8 mouse cellular contexts compared by ENCODE assay signal in the genomic region with DNA sequence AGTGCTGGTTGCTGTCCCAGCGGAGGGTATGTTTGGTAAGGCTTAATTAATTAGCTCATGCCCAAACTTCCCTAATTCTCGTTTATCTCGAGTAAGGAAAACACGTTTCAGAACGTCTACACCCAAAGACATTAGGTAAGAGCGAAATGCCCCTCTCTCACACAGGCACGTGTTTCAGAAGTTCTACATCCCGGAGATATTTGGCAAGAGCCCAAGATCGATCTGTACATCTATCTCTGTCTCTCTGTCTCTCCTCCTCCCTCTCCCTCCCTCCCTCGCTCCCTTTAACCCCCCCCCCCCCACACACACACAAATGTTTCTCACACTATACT. TPM values are rescaled to one million over a fixed set of nuclear protein-coding genes. Genes with fewer than 3 reads are reported as not detected.
DNase-seq lines count a peak whose midpoint lies in the region; ATAC-seq and TF ChIP-seq lines count a peak whose summit lies in the region.

No protein-coding gene starts in this region.

- WGBS in thymus, adult 2 months, result 2% methylated on average over 9 of the region's 10 CpGs
- 5% methylated on average over 10 of the region's 10 CpGs for WGBS in liver, embryonic 11.5 days
- 2% methylated on average over 9 of the region's 10 CpGs for WGBS in stomach, postnatal 0 days

- peak overlapping the region; percentile 83 for H3K27ac ChIP-seq in gastrocnemius, adult 2 months
- peak overlapping the region; percentile 50; the same call in 1 of the 2 replicates for H3K27ac ChIP-seq in thymus, adult 2 months (ENCODE audit: control insufficient read depth, insufficient read depth, low read length)
- H3K27ac ChIP-seq in liver, embryonic 11.5 days (ENCODE audit: low read depth, low read length), result no peak overlapping the region
- peak overlapping the region; percentile 40; the same call in 1 of the 2 replicates for H3K27ac ChIP-seq in stomach, postnatal 0 days (replicated peaks)

- peaks cover 2% of the 10 kb centered on the region; the same call in 1 of the 2 replicates for H3K4me1 ChIP-seq in thymus, adult 2 months (replicated peaks; ENCODE audit: control insufficient read depth, insufficient read depth, low read length)
- H3K4me1 ChIP-seq in liver, embryonic 11.5 days (replicated peaks; ENCODE audit: control insufficient read depth, insufficient read depth, low read length), result peaks cover 3% of the 10 kb centered on the region; the same call in 1 of the 2 replicates
- H3K4me1 ChIP-seq in stomach, postnatal 0 days (replicated peaks; ENCODE audit: control insufficient read depth, insufficient read depth), result no peaks in the 10 kb centered on the region; the same call in 1 of the 2 replicates

- no peak for TF ChIP-seq POLR2A in thymus, adult 2 months (IDR thresholded peaks at IDR 0.05; ENCODE audit: control insufficient read depth, extremely low read depth, insufficient read depth, low read length, poor library complexity)

- H3K9me3 ChIP-seq in liver, embryonic 11.5 days (ENCODE audit: control insufficient read depth, low read length), result no peaks in the 10 kb centered on the region
- H3K9me3 ChIP-seq in stomach, postnatal 0 days (ENCODE audit: control insufficient read depth, low read length), result no peaks in the 10 kb centered on the region

- H3K4me2 ChIP-seq in liver, embryonic 11.5 days, result peak overlapping the region; percentile 90
- peak overlapping the region; percentile 98 for H3K4me2 ChIP-seq in stomach, postnatal 0 days (replicated peaks; ENCODE audit: low read depth)

- TF ChIP-seq CTCF in gastrocnemius, adult 2 months (IDR thresholded peaks at IDR 0.05), result no peak
- no peak for TF ChIP-seq CTCF in thymus, adult 2 months (IDR thresholded peaks at IDR 0.05; ENCODE audit: borderline replicate concordance, control insufficient read depth, extremely low read depth, insufficient read depth, low read length, poor library complexity)
- TF ChIP-seq CTCF in stomach, postnatal 0 days (IDR thresholded peaks at IDR 0.05; ENCODE audit: low read depth), result no peak

- peak overlapping the region; percentile 94 for H3K4me3 ChIP-seq in gastrocnemius, adult 2 months
- peak overlapping the region; percentile 87 for H3K4me3 ChIP-seq in thymus, adult 2 months (ENCODE audit: control insufficient read depth, insufficient read depth, low read length)
- H3K4me3 ChIP-seq in liver, embryonic 11.5 days (ENCODE audit: low read depth, low read length), result peak overlapping the region; percentile 75
- H3K4me3 ChIP-seq in stomach, postnatal 0 days (ENCODE audit: low read depth, low read length), result peak overlapping the region; percentile 64

- ATAC-seq in liver, embryonic 11.5 days (replicated peaks; ENCODE audit: low FRiP score), result peak; percentile 18
- ATAC-seq in stomach, postnatal 0 days (ENCODE audit: low FRiP score, low TSS enrichment), result no peak

- H3K36me3 ChIP-seq in thymus, adult 2 months (ENCODE audit: control insufficient read depth, insufficient read depth, low read length), result no peaks in the 10 kb centered on the region; the same call in 1 of the 2 replicates
- H3K36me3 ChIP-seq in liver, embryonic 11.5 days (ENCODE audit: control insufficient read depth, insufficient read depth, low read length), result no peaks in the 10 kb centered on the region
- no peaks in the 10 kb centered on the region for H3K36me3 ChIP-seq in stomach, postnatal 0 days (ENCODE audit: control insufficient read depth, insufficient read depth, low read length)

- peak overlapping the region; percentile 82 for H3K9ac ChIP-seq in liver, embryonic 11.5 days (ENCODE audit: low read depth, low read length)
- peak overlapping the region; percentile 72 for H3K9ac ChIP-seq in stomach, postnatal 0 days (ENCODE audit: low read length)

- H3K27me3 ChIP-seq in thymus, adult 2 months (ENCODE audit: control insufficient read depth, insufficient read depth, low read length), result no peaks in the 10 kb centered on the region
- H3K27me3 ChIP-seq in liver, embryonic 11.5 days (replicated peaks; ENCODE audit: control insufficient read depth, insufficient read depth, low read length), result no peaks in the 10 kb centered on the region
- no peaks in the 10 kb centered on the region for H3K27me3 ChIP-seq in stomach, postnatal 0 days (ENCODE audit: control insufficient read depth, insufficient read depth, low read length)

- intact Hi-C loops in gastrocnemius, adult 2 months (cut with DNase I), result loop anchor here (5.0 kb wide), 2 partner anchors 53 to 88 kb away; a partner anchor contains a TSS

- no peak for TF ChIP-seq EP300 in stomach, postnatal 0 days (optimal IDR thresholded peaks at IDR 0.05)

- no peak for DNase-seq in gastrocnemius, adult 2 months
- no peak for DNase-seq in gastrocnemius, postnatal 4 days (ENCODE audit: low spot score in 2 of 2)
- no peak for DNase-seq in thymus, adult 2 months
- no peak for DNase-seq in thymus, postnatal 36 days
- no peak for DNase-seq in liver, embryonic 11.5 days (ENCODE audit: low spot score)
- no peak for DNase-seq in stomach, postnatal 0 days (ENCODE audit: low spot score)
- DNase-seq in right cerebral cortex, postnatal 4 days, result no peak
- no peak for DNase-seq in embryo, embryonic 10.5 days (ENCODE audit: low spot score)

RNA-seq across cellular contexts. Expression of a gene that starts 0.6 kb away (rescaled TPM):
- total RNA-seq in gastrocnemius, adult 2 months (2021), result 1 to 10 TPM; 2.3 to 3.5 TPM
- total RNA-seq in gastrocnemius, postnatal 4 days (2021), result 1 to 10 TPM; 4.5 to 6.1 TPM
- 28.1 and 30.3 TPM in 2 replicates for polyA plus RNA-seq in thymus, adult 2 months (2012; rRNA removed)
- 10.6 TPM in 2 replicates for polyA plus RNA-seq in liver, embryonic 11.5 days (2014; fragmentation: Nextera tagmentation; extraction: Ambion mirVana)
- polyA plus RNA-seq in stomach, postnatal 0 days (2015; fragmentation: Nextera tagmentation; extraction: Ambion mirVana), result 2.8 and 3.4 TPM in 2 replicates

RNA-seq across cellular contexts. Expression of a gene that starts 2.1 kb away (rescaled TPM):
- not detected for total RNA-seq in gastrocnemius, adult 2 months (2021)
- total RNA-seq in gastrocnemius, postnatal 4 days (2021), result not detected
- polyA plus RNA-seq in thymus, adult 2 months (2012; rRNA removed), result 0.40 TPM in 1 of 2 replicates, not detected in the other
- polyA plus RNA-seq in liver, embryonic 11.5 days (2014; fragmentation: Nextera tagmentation; extraction: Ambion mirVana), result not detected in 2 replicates
- polyA plus RNA-seq in stomach, postnatal 0 days (2015; fragmentation: Nextera tagmentation; extraction: Ambion mirVana), result 0.36 and 0.61 TPM in 2 replicates

RNA-seq across cellular contexts. Expression of a gene that starts 27.5 kb away (rescaled TPM):
- total RNA-seq in gastrocnemius, adult 2 months (2021), result not detected
- not detected for total RNA-seq in gastrocnemius, postnatal 4 days (2021)
- polyA plus RNA-seq in thymus, adult 2 months (2012; rRNA removed), result not detected in 2 replicates
- polyA plus RNA-seq in liver, embryonic 11.5 days (2014; fragmentation: Nextera tagmentation; extraction: Ambion mirVana), result not detected in 2 replicates
- 0.18 and 0.23 TPM in 2 replicates for polyA plus RNA-seq in stomach, postnatal 0 days (2015; fragmentation: Nextera tagmentation; extraction: Ambion mirVana)

RNA-seq across cellular contexts. Expression of a gene that starts 50.3 kb away (rescaled TPM):
- total RNA-seq in gastrocnemius, adult 2 months (2021), result 1 to 10 TPM in 1 of 2 experiments, under 1 TPM in 1; 0.71 to 1.3 TPM
- 1 to 10 TPM; 2.1 to 2.3 TPM for total RNA-seq in gastrocnemius, postnatal 4 days (2021)
- polyA plus RNA-seq in thymus, adult 2 months (2012; rRNA removed), result 2.2 and 3.1 TPM in 2 replicates
- 17.6 and 19.3 TPM in 2 replicates for polyA plus RNA-seq in liver, embryonic 11.5 days (2014; fragmentation: Nextera tagmentation; extraction: Ambion mirVana)
- 3.3 and 3.5 TPM in 2 replicates for polyA plus RNA-seq in stomach, postnatal 0 days (2015; fragmentation: Nextera tagmentation; extraction: Ambion mirVana)
